Mouse (Mus musculus): ENCODE data around the gene Usp19. TPM values are rescaled to one million over a fixed set of nuclear protein-coding genes. Genes with fewer than 3 reads are reported as not detected.
A peak's percentile ranks its signal among the peaks of the same experiment; 100 is the strongest.

Usp19 gene
- total and polyA plus RNA-seq, 2 experiments from 2014 or later: 38.2 to 136 TPM

DNA sequence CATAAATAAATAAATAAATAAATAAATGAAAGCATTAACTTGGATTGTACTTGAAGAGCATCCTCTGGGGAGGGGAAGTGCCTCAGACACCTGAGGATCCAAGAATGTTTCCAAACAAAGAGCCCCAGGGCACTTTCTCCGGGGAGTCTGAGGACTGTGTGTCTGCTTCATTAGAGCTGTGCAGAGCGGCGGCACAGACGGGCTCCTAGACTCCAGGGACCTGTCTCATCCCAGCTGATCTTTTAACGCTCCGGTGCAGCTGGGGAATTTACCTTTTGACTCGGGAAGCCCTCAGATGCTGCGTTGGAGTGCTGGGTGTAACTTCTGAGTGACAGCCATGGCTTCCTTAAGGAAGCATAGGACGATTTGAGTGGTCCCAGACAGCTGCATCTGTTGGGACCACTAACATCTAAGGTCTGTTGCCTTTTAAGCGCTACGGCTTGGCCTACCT lies 29.2 kb upstream of the Usp19 start, which contains the start of gene Klhdc8b:
TSS of gene Klhdc8b (minus strand) at position 401 of the 451 bp plus-strand sequence.
- ATAC-seq (ENCODE audit: insufficient read depth, low read depth) (no peak), DNase-seq (ENCODE audit: low spot score) (no peak)
- no peak for TF ChIP-seq EP300 (IDR thresholded peaks at IDR 0.05; ENCODE audit: low read depth)
- no peak for TF ChIP-seq CTCF (IDR thresholded peaks at IDR 0.05; ENCODE audit: low read depth)
- Histone ChIP-seq H3K27me3 (ENCODE audit: control insufficient read depth, insufficient read depth, low read length) (no peaks in the 10 kb centered on the region), H3K27ac (ENCODE audit: low read depth) (peak within 1 kb of the TSS; percentile 84), H3K4me1 (ENCODE audit: control insufficient read depth, insufficient read depth) (peaks cover 14% of the 10 kb centered on the region), H3K4me3 (ENCODE audit: low read depth, low read length) (peak within 1 kb of the TSS; percentile 67), H3K4me2 (ENCODE audit: low read depth, low read length) (peak within 1 kb of the TSS; percentile 92), H3K9me3 (replicated peaks; ENCODE audit: control insufficient read depth, low read length) (no peaks in the 10 kb centered on the region), H3K9ac (replicated peaks; ENCODE audit: low read depth, low read length) (peak within 1 kb of the TSS; percentile 79), H3K36me3 (replicated peaks; ENCODE audit: control insufficient read depth, insufficient read depth, low read length) (peaks cover 31% of the 10 kb centered on the region)
- WGBS: 25% methylated on average over 11 of the region's 11 CpGs

DNA sequence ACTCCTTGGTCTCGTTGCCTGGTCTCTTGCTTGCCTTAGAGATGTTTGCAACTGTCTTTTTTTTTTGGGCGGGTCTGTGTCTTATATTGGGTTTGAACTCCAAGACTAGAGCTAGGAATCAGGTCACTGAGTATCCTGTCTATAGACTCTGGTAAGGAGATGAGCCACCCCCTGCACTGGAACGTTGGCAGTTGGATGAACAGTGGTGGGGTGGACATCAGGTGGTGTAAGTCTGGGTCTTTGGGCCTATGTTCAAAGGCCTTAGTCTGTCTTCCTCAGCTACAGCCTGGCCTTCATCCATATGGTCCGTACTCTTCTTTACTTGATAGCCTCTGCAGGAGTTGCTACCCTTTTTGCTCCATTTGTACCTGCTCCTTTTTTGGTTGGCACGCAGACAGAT lies 28.7 kb upstream of the Usp19 start:
- no peak overlapping the region for H3K9ac ChIP-seq (replicated peaks; ENCODE audit: low read depth, low read length)
- H3K4me1 ChIP-seq (ENCODE audit: control insufficient read depth, insufficient read depth): peaks cover 14% of the 10 kb centered on the region
- H3K4me2 ChIP-seq (ENCODE audit: low read depth, low read length): peak overlapping the region; percentile 92
- peak overlapping the region; percentile 84 for H3K27ac ChIP-seq (ENCODE audit: low read depth)
- ATAC-seq (ENCODE audit: insufficient read depth, low read depth) (no peak), DNase-seq (ENCODE audit: low spot score) (no peak)
- WGBS: 78% methylated on average over 5 of the region's 5 CpGs
- no peak for TF ChIP-seq CTCF (IDR thresholded peaks at IDR 0.05; ENCODE audit: low read depth)
- TF ChIP-seq EP300 (IDR thresholded peaks at IDR 0.05; ENCODE audit: low read depth): no peak
- no peaks in the 10 kb centered on the region for H3K27me3 ChIP-seq (ENCODE audit: control insufficient read depth, insufficient read depth, low read length)
- H3K36me3 ChIP-seq (replicated peaks; ENCODE audit: control insufficient read depth, insufficient read depth, low read length): peaks cover 33% of the 10 kb centered on the region
- peak overlapping the region; percentile 67; the same call in 1 of the 2 replicates for H3K4me3 ChIP-seq (ENCODE audit: low read depth, low read length)
- no peaks in the 10 kb centered on the region for H3K9me3 ChIP-seq (replicated peaks; ENCODE audit: control insufficient read depth, low read length)

- no peak for TF ChIP-seq CTCF (IDR thresholded peaks at IDR 0.05; ENCODE audit: low read depth)
- TF ChIP-seq EP300 (IDR thresholded peaks at IDR 0.05; ENCODE audit: low read depth): no peak
- H3K4me1 ChIP-seq (ENCODE audit: control insufficient read depth, insufficient read depth): peaks cover 14% of the 10 kb centered on the region
- peak; percentile 43 for DNase-seq (ENCODE audit: low spot score)
These were observed 28.2 kb upstream of the Usp19 start for GRCm38 (mm10) chr9:108462192-108462591.

GRCm38 (mm10) chr9:108463713-108464112 lies 26.7 kb upstream of the Usp19 start:
- Histone ChIP-seq H3K9me3 (replicated peaks; ENCODE audit: control insufficient read depth, low read length) (no peaks in the 10 kb centered on the region), H3K27ac (ENCODE audit: low read depth) (no peak overlapping the region), H3K27me3 (ENCODE audit: control insufficient read depth, insufficient read depth, low read length) (no peaks in the 10 kb centered on the region), H3K4me3 (ENCODE audit: low read depth, low read length) (no peak overlapping the region), H3K4me1 (ENCODE audit: control insufficient read depth, insufficient read depth) (peaks cover 14% of the 10 kb centered on the region), H3K36me3 (replicated peaks; ENCODE audit: control insufficient read depth, insufficient read depth, low read length) (peaks cover 33% of the 10 kb centered on the region), H3K4me2 (ENCODE audit: low read depth, low read length) (no peak overlapping the region), H3K9ac (replicated peaks; ENCODE audit: low read depth, low read length) (no peak overlapping the region)
- TF ChIP-seq CTCF (IDR thresholded peaks at IDR 0.05; ENCODE audit: low read depth) (no peak), EP300 (IDR thresholded peaks at IDR 0.05; ENCODE audit: low read depth) (no peak)
- ATAC-seq (ENCODE audit: insufficient read depth, low read depth) (no peak), DNase-seq (ENCODE audit: low spot score) (no peak)
- 92% methylated on average over 9 of the region's 9 CpGs for WGBS

More at GRCm38 (mm10) chr9:108462192-108462591, 28.2 kb upstream of the Usp19 start:
- ATAC-seq (ENCODE audit: insufficient read depth, low read depth): 0 out of 2 replicates have a peak, but pooled peaks have one; percentile 28
- H3K36me3 ChIP-seq (replicated peaks; ENCODE audit: control insufficient read depth, insufficient read depth, low read length): peaks cover 33% of the 10 kb centered on the region
- H3K27me3 ChIP-seq (ENCODE audit: control insufficient read depth, insufficient read depth, low read length): no peaks in the 10 kb centered on the region
- no peaks in the 10 kb centered on the region for H3K9me3 ChIP-seq (replicated peaks; ENCODE audit: control insufficient read depth, low read length)
- peak overlapping the region; percentile 84 for H3K27ac ChIP-seq (ENCODE audit: low read depth)
- H3K9ac ChIP-seq (replicated peaks; ENCODE audit: low read depth, low read length): no peak overlapping the region
- 0 out of 2 replicates have a peak overlapping the region, but pooled peaks have one; percentile 67 for H3K4me3 ChIP-seq (ENCODE audit: low read depth, low read length)
- H3K4me2 ChIP-seq (ENCODE audit: low read depth, low read length): peak overlapping the region; percentile 92
- 58% methylated on average over 10 of the region's 10 CpGs for WGBS

DNA sequence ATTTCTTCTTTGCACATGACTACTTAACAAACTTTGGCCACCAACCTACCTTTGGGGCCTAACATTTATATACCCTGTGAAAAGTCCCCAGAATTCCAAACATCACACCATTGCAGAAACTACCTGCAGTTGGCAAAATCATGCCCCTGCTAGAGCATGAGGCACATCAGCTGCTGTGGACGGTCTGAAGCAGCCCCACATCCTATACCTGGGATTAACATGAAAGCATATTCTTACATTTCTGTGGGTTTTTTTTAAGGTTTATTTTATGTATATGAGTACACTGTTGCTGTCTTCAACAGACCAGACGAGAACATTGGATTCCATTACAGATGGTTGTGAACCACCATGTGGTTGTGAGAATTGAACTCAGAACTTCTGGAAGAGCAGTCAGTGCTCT lies 24.2 kb upstream of the Usp19 start:
- peaks cover 10% of the 10 kb centered on the region for H3K4me1 ChIP-seq (ENCODE audit: control insufficient read depth, insufficient read depth)
- ATAC-seq (ENCODE audit: insufficient read depth, low read depth): no peak
- peaks cover 33% of the 10 kb centered on the region for H3K36me3 ChIP-seq (replicated peaks; ENCODE audit: control insufficient read depth, insufficient read depth, low read length)
- no peak overlapping the region for H3K9ac ChIP-seq (replicated peaks; ENCODE audit: low read depth, low read length)
- WGBS: 91% methylated on average over 2 of the region's 2 CpGs
- DNase-seq (ENCODE audit: low spot score): no peak
- no peaks in the 10 kb centered on the region for H3K9me3 ChIP-seq (replicated peaks; ENCODE audit: control insufficient read depth, low read length)
- H3K4me3 ChIP-seq (ENCODE audit: low read depth, low read length): no peak overlapping the region
- no peak overlapping the region for H3K4me2 ChIP-seq (ENCODE audit: low read depth, low read length)
- no peak for TF ChIP-seq EP300 (IDR thresholded peaks at IDR 0.05; ENCODE audit: low read depth)
- TF ChIP-seq CTCF (IDR thresholded peaks at IDR 0.05; ENCODE audit: low read depth): no peak
- no peak overlapping the region for H3K27ac ChIP-seq (ENCODE audit: low read depth)
- no peaks in the 10 kb centered on the region for H3K27me3 ChIP-seq (ENCODE audit: control insufficient read depth, insufficient read depth, low read length)

- Histone ChIP-seq H3K4me2 (ENCODE audit: low read depth, low read length) (no peak overlapping the region), H3K4me3 (ENCODE audit: low read depth, low read length) (no peak overlapping the region), H3K36me3 (replicated peaks; ENCODE audit: control insufficient read depth, insufficient read depth, low read length) (peaks cover 17% of the 10 kb centered on the region; the same call in 1 of the 2 replicates), H3K9ac (replicated peaks; ENCODE audit: low read depth, low read length) (no peak overlapping the region), H3K4me1 (ENCODE audit: control insufficient read depth, insufficient read depth) (no peaks in the 10 kb centered on the region), H3K9me3 (replicated peaks; ENCODE audit: control insufficient read depth, low read length) (no peaks in the 10 kb centered on the region), H3K27ac (ENCODE audit: low read depth) (no peak overlapping the region), H3K27me3 (ENCODE audit: control insufficient read depth, insufficient read depth, low read length) (no peaks in the 10 kb centered on the region)
- WGBS: 64% methylated on average over 5 of the region's 5 CpGs
- no peak for ATAC-seq (ENCODE audit: insufficient read depth, low read depth)
- TF ChIP-seq EP300 (IDR thresholded peaks at IDR 0.05; ENCODE audit: low read depth) (no peak), CTCF (IDR thresholded peaks at IDR 0.05; ENCODE audit: low read depth) (no peak)
- no peak for DNase-seq (ENCODE audit: low spot score)
These were observed 21.0 kb upstream of the Usp19 start for GRCm38 (mm10) chr9:108469430-108469829.

Data from heart, postnatal 0 days (tissue).